ENCODE assay signal across 10 mouse cellular contexts in genomic region chr1:136674548-136675455, GRCm38 (mm10). TPM values are rescaled to one million over a fixed set of nuclear protein-coding genes. Genes with fewer than 3 reads are reported as not detected.
DNase-seq lines count a peak whose midpoint lies in the region; ATAC-seq lines count a peak whose summit lies in the region.
"Had no signal": no experiment of that assay in that cellular context is flagged by ENCODE, and none has a peak within 500 bp of the region (broad histone marks: within the 10 kb centered on the region; RNA-seq: fewer than 3 reads in every experiment).

No protein-coding gene starts in this region.

- DNase-seq in heart, adult 9 months (ENCODE audit: low spot score in 2 of 2): no peak
- DNase-seq in 416B (ENCODE audit: low read depth) (peak; percentile 34), R1 (ENCODE audit: low read depth, low spot score) (peak; percentile 99)
- DNase-seq in induced T-regulatory cell, adult 2 months (ENCODE audit: low read depth): peak; percentile 69
- DNase-seq in urinary bladder, postnatal 4 days (ENCODE audit: low spot score in 2 of 2): no peak
- no peak for DNase-seq in lung, postnatal 36 days
- no peak for DNase-seq in gastrocnemius, postnatal 14 days
- DNase-seq: retina, postnatal 1 day had no signal

- peak overlapping the region; percentile 42 for H3K4me2 ChIP-seq in heart, embryonic 11.5 days
- H3K4me2 ChIP-seq: hindbrain, embryonic 15.5 days had no signal

- no peak for ATAC-seq in heart, embryonic 11.5 days (replicated peaks; ENCODE audit: insufficient number of reproducible peaks, low FRiP score, low TSS enrichment)

- H3K9me3 ChIP-seq in heart, embryonic 11.5 days (replicated peaks; ENCODE audit: control insufficient read depth, low read length): no peaks in the 10 kb centered on the region
- H3K9me3 ChIP-seq: hindbrain, embryonic 15.5 days had no signal

- no peak overlapping the region for H3K27ac ChIP-seq in heart, embryonic 11.5 days (ENCODE audit: low read depth, low read length)
- H3K27ac ChIP-seq: hindbrain, embryonic 15.5 days had no signal

- peaks cover 7% of the 10 kb centered on the region for H3K4me1 ChIP-seq in heart, embryonic 11.5 days (ENCODE audit: control insufficient read depth, insufficient read depth, low read length)

- no peaks in the 10 kb centered on the region for H3K36me3 ChIP-seq in heart, embryonic 11.5 days (ENCODE audit: control insufficient read depth, insufficient read depth, low read length)
- H3K36me3 ChIP-seq: hindbrain, embryonic 15.5 days had no signal

- no peak overlapping the region for H3K4me3 ChIP-seq in heart, embryonic 11.5 days (ENCODE audit: low read depth, low read length)
- H3K4me3 ChIP-seq: hindbrain, embryonic 15.5 days had no signal

- intact Hi-C loops in gastrocnemius, postnatal 14 days (cut with DNase I; ENCODE audit: low total_unique reads): no loop called here

- H3K9ac ChIP-seq in heart, embryonic 11.5 days (ENCODE audit: low read depth, low read length): no peak overlapping the region
- H3K9ac ChIP-seq: hindbrain, embryonic 15.5 days had no signal

- no peaks in the 10 kb centered on the region for H3K27me3 ChIP-seq in heart, embryonic 11.5 days (ENCODE audit: control insufficient read depth, insufficient read depth, low read length)
- H3K27me3 ChIP-seq: hindbrain, embryonic 15.5 days had no signal

- 16% methylated on average over 25 of the region's 25 CpGs for WGBS in heart, embryonic 11.5 days (ENCODE audit: insufficient replicate concordance)

RNA-seq across cellular contexts. Expression of gene Zfp281, which starts 50.1 kb away (rescaled TPM):
- polyA plus RNA-seq in heart, embryonic 11.5 days (2014; fragmentation: Nextera tagmentation; extraction: Ambion mirVana): 17.4 and 17.5 TPM in 2 replicates
- total RNA-seq in gastrocnemius, postnatal 14 days (2021): 1 to 10 TPM; 7.7 to 7.9 TPM

Comparison
In these comparisons a context has a peak if more than half of its experiments do, and no peak if none do; other contexts are left out.
1. DNase-seq: peak in 416B (single experiment), R1 (single experiment) and induced T-regulatory cell, adult 2 months (single experiment); none in heart, adult 9 months (0 of 2), urinary bladder, postnatal 4 days (0 of 2), lung, postnatal 36 days (single experiment) and gastrocnemius, postnatal 14 days (single experiment).